Mouse (Mus musculus) right cerebral cortex, adult 2 months (tissue): ENCODE results near the gene 6030498E09Rik.
A peak's percentile ranks its signal among the peaks of the same experiment; 100 is the strongest.

Experiments used
- DNase-seq, 2 experiments: peaks; one replicate each; pipeline ENCODE4 v3.0.0; 2021 to 2022; ENCODE audit warnings: low spot score in 2 of 2

The 6030498E09Rik gene

DNA sequence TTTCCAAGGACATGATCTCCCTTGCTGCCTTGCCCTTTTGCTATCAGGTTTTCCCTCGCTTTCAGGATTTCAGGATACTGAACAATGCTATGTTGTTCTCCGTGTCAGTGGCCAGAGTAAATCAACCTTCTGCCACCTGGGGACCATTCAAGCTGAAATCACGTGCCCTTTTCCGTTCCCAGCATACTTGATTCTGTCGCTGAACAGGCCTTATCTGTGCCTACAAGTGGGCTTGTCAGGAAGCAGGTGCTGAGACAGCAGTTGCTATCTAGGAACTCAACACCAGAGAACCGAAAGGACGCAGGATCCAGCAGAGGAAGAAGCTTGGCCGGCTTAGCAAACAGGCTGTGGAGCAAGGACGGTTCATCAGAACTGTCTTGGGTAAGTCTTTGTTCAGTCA is at the start of gene 6030498E09Rik:
Gene 6030498E09Rik, plus strand, starts transcription at position 194 of the 400 bp plus-strand sequence.
- DNase-seq = no peak

GRCm38 (mm10) chrX:38730081-38730480 is 42.4 kb upstream of the 6030498E09Rik start:
- DNase-seq = no peak

DNA sequence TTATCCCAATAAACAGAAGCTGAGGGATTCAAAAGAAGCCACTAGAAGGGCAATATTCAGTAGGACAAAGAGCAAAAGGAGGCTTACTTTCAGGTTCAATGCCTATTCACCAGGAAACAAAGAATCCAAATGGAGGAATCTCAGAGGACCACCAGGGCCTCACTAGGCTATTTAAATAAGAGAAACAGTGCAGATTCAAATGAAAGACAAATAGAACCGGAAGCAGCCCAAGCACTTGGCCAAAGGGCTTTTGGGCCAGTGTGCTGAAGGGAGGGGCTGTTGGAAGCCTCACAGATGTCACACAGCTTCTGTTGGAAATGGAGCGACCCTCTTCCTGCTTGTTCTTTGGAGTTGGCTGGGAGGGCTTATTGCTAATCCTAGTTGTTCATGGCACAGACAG is 41.8 kb upstream of the 6030498E09Rik start:
- no peak for DNase-seq

DNA sequence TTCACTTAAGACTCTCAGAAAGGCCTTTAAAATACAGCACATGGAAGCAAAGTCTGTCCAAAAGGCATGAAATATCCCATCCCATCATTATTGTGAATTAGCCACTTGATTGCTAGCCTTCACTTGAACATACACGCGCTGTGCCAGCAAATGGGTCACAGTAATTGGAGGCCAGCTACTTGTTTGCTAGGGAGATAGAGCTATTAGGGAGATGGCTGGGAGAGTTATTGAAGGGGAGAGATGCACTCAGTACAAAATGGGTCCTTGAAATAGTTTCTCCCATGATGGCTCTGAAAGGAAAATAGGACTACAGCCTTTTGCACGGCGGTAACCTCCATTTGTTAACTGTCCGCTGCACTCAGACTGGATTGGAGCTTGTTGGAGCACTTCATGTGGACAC is 38.8 kb upstream of the 6030498E09Rik start:
- DNase-seq = no peak

- DNase-seq = peak; percentile 11 to 13
These were observed 37.3 kb upstream of the 6030498E09Rik start for GRCm38 (mm10) chrX:38734916-38735880.

DNA sequence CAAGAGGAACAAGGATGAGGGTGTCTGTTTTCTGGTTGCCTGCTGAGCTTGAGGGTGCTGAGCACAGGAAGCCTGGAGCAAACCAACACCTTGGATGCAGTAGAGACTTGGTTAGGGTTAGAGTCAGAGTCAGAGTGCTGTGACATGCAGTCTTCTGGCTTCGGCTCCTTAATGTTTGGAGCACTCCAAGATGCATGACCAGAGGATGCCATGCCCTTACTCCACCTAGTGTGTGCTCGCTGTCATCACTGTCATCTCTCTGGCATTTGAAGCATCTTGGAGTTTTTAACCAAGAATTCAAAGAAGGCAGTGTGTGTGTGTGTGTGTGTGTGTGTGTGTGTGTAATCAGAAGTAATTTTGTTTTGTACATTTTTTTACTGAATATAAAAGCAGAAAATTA is 1.0 kb upstream of the 6030498E09Rik start:
- DNase-seq = no peak

- DNase-seq = peak; percentile 8 to 9
These were observed 585 bp upstream of the 6030498E09Rik start for GRCm38 (mm10) chrX:38771886-38772285.

DNA sequence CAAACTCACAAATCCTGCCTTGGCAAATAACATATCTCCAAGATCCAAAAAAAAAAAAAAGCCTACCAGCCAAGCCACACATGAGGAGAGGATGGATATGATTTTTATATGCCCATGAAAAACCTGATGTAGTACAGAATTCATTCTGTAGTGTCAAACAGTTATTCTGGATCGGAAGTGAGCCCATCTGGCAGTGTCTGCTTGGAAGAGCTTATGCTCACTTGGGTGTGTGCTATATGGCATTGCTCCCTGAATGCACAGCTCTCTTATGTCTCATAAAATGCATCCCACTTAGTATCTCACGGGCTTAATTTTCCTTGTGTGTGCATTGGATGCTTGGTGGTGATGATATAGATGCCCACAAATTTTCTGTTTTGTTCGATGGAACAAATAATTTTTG is 21.9 kb downstream of the 6030498E09Rik start:
- DNase-seq = no peak

- no peak for DNase-seq
These were observed 41.5 kb downstream of the 6030498E09Rik start for GRCm38 (mm10) chrX:38813934-38814333.

DNA sequence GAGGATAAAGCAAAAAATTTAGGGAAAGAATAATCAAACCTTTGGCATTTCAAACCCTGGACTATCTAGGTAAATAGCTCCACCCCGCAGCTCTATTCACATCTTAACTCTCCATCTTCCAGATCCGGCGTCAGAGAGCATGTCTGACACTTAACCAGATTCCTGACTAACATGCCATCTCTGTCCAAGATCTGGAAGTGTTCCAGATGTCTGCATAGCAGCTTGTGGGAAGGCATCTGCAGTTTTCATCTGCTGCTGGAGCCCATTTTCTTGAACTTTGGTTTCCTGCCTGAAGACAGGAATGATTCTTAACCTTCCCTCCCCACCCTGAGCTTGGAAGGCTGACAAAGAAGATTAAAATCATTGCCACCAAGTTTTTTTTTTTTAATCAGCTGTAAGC is 44.4 kb downstream of the 6030498E09Rik start:
- peak in 1 of 2 experiments; percentile 10 for DNase-seq

GRCm38 (mm10) chrX:38958571-38958970 is 186.1 kb downstream of the 6030498E09Rik start:
- DNase-seq = peak in 1 of 2 experiments; percentile 3

- no peak for DNase-seq
These were observed 223.8 kb downstream of the 6030498E09Rik start for GRCm38 (mm10) chrX:38996265-38996664.
